Mouse (Mus musculus) limb, embryonic 15.5 days (tissue): Measurements from ENCODE around the gene Adipoq. TPM values are rescaled to one million over a fixed set of nuclear protein-coding genes. Genes with fewer than 3 reads are reported as not detected.
"Not testable (repeated sequence)": the region's sequence is repeated elsewhere in the genome, so short reads cannot be mapped to it uniquely, and the experiment has no call there.

Experiments
- ATAC-seq: fragments of 200-750 bp; cut with Nextera tagmentation; 2 replicates; pipeline ENCODE4 v1.8.0; 2017; ENCODE audit warnings: low read depth, moderate TSS enrichment; ENCODE audit not compliant: insufficient number of reproducible peaks, low FRiP score, low TSS enrichment
- H3K27ac ChIP-seq: fragments of 300-500 bp; sonication (generic); 2 replicates; pipeline ENCODE4 v1.5.1; 2015; ENCODE audit warnings: moderate library complexity, mild to moderate bottlenecking, inconsistent platforms
- H3K27me3 ChIP-seq: fragments of 300-500 bp; sonication (generic); 2 replicates; pipeline ENCODE4 v1.6.1; 2015; ENCODE audit warnings: inconsistent platforms
- H3K36me3 ChIP-seq: fragments of 300-500 bp; sonication (generic); 2 replicates; pipeline ENCODE4 v1.6.1; 2015; ENCODE audit warnings: inconsistent platforms
- H3K4me1 ChIP-seq: fragments of 300-500 bp; sonication (generic); 2 replicates; pipeline ENCODE4 v1.6.1; 2015; ENCODE audit warnings: inconsistent platforms
- H3K4me2 ChIP-seq: fragments of 300-500 bp; sonication (generic); 2 replicates; pipeline ENCODE4 v1.6.1; 2015; ENCODE audit warnings: mild to moderate bottlenecking, inconsistent platforms
- H3K4me3 ChIP-seq: fragments of 300-500 bp; sonication (generic); 2 replicates; pipeline ENCODE4 v1.5.1; 2015; ENCODE audit warnings: mild to moderate bottlenecking, inconsistent platforms
- H3K9ac ChIP-seq: fragments of 300-500 bp; sonication (generic); 2 replicates; pipeline ENCODE4 v1.6.1; 2015; ENCODE audit warnings: inconsistent platforms
- H3K9me3 ChIP-seq: fragments of 300-500 bp; sonication (generic); 2 replicates; pipeline ENCODE4 v1.6.1; 2016; ENCODE audit warnings: inconsistent platforms
- WGBS: fragments of 180-500 bp; shearing (Covaris S2); methylation state at CpG from one replicate; pipeline ENCODE4 v1.1.7; 2015; 5-methylcytosine and 5-hydroxymethylcytosine counted together
- polyA plus RNA-seq: library from polyadenylated mRNA; unstranded; fragments of >200 nt; fragmentation: Nextera tagmentation; extraction: Ambion mirVana; gene quantifications from 2 replicates; pipeline ENCODE4 v1.2.1, GENCODE M21; 2015

Adipoq gene
- 2.5 TPM in 1 of 2 replicates, not detected in the other for polyA plus RNA-seq

DNA sequence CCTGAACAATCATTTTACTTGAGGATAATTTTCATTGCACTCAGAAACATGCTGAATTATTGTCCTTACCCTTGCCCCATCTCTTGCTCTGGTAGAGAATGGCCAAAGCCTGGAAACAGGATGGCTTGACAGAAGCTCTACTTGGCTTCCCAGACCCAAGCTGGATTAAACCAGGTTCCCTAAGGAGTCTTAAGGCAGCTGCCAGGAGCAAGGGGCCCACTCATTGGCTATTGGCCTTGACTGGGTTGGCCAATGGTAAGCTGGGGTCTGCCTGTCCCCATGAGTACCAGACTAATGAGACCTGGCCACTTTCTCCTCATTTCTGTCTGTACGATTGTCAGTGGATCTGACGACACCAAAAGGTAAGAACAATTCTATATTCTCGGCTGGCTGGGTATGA is at the start of gene Adipoq:
TSS of gene Adipoq (plus strand) at position 257 of the 400 bp plus-strand sequence.
- no peak for ATAC-seq
- Histone ChIP-seq H3K4me3 (no peak within 1 kb of the TSS), H3K27me3 (no peaks in the 10 kb centered on the region), H3K4me1 (no peaks in the 10 kb centered on the region), H3K27ac (no peak within 1 kb of the TSS), H3K9ac (no peak within 1 kb of the TSS), H3K9me3 (no peaks in the 10 kb centered on the region), H3K36me3 (no peaks in the 10 kb centered on the region), H3K4me2 (no peak within 1 kb of the TSS)
- WGBS, result 77% methylated on average over 3 of the region's 3 CpGs

DNA sequence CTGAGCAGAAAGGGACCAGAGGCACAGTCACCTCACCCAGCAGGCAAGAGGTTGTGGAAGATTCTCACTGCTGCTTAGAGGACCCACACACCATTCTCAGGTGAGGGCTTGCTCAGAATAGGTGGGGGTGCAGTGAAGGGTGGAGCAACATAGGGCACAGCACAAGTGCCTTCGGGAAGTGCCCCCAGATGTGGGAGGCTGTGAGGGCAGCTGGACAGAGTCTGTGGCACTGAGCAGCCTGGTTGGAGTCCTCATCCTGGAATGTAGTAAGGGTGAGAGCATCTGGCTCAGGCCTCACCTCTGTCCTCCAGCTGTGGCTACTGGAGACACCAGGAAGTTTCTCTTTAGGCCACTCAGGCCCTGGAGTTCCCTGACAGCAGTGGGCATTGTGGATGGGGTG is 49.5 kb upstream of the Adipoq start:
- H3K9ac ChIP-seq, H3K9me3 ChIP-seq, H3K27ac ChIP-seq, H3K4me3 ChIP-seq, ATAC-seq, H3K27me3 ChIP-seq, H3K4me2 ChIP-seq, H3K36me3 ChIP-seq: not testable (repeated sequence)
- WGBS, result 67% methylated on average over 1 of the region's 1 CpGs
- H3K4me1 ChIP-seq, result peaks cover 11% of the 10 kb centered on the region; the same call in 1 of the 2 replicates

DNA sequence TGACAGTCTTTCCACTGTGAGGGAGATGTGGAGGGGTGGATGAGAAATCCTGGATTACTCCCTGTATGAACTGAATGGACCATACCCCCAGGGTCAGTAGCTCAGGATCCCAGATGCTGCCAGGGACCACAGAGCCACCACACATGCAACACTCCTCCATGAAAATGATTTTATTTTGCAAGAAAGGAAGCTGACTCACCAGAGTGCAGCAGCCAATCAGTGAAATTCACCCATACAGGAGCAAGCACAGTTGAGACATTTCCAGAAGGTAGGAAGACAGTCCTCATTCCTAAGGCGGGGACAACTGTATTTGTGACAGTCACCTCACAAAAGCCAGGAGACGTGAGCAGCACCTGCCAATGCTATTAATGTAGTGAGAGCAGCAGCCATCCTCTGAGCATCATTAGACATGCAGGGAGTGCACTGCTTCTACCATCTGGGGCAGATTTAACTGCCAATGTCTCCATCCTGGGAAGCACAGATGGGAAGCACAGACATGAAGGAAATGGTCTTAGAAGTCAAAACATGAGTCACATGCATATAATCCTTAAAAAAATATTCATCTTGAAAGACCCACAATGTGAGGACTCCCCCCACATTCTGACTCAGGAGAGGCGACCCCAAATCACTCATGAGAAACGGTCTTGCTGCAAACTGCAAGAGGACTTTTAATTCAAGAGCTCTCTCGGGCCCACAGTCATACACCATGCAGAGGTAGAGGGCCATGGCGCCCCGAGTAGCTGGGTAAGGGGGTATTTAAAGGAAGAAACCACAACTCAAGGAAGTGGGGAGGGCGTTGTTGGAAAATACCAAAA is 48.8 kb upstream of the Adipoq start:
- not testable (repeated sequence) for H3K9me3 ChIP-seq, H3K4me2 ChIP-seq, H3K27me3 ChIP-seq, H3K9ac ChIP-seq, H3K36me3 ChIP-seq, H3K4me3 ChIP-seq, H3K27ac ChIP-seq, ATAC-seq
- 77% methylated on average over 8 of the region's 8 CpGs for WGBS
- peaks cover 12% of the 10 kb centered on the region; the same call in 1 of the 2 replicates for H3K4me1 ChIP-seq

DNA sequence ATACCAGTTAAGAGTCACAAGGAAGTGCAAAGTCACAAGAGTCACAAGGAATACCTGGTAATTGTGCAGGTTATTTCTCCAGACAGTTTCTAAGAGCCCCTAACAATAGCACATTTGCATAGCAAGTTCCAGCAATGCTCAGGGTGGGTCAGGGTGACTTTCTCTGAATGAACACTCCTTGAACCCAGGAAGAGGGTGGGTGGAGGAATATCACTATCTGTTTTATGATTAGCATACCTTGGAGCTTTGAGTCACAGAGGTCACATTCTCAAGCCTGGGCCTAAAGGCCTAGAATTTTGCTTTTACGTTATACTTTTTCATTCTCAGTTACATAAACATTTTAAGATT is 48.3 kb upstream of the Adipoq start:
- not testable (repeated sequence) for H3K9ac ChIP-seq, H3K27ac ChIP-seq, H3K4me3 ChIP-seq, ATAC-seq, H3K4me2 ChIP-seq, H3K27me3 ChIP-seq, H3K9me3 ChIP-seq, H3K36me3 ChIP-seq
- H3K4me1 ChIP-seq, result peaks cover 17% of the 10 kb centered on the region; the same call in 1 of the 2 replicates
- WGBS, result 91% methylated on average over 1 of the region's 1 CpGs

DNA sequence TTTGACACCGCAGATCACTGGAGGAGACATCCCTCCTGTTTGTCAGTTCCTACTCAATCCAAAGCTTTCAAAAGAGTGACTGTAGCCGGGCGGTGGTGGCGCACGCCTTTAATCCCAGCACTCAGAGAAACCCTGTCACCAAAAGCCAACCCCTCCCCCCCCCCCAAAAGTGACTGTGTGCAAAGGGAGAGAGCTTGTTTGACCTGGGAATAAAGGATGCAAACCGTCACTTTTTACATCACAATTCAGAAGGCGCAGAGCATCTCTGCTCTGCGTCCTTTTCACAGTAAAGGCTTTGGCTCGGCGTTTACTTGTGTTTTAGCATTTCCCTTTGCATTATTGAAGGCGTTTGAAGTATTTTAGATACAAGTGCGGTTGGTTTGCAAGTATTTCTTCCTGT is 46.7 kb upstream of the Adipoq start:
- no peak for ATAC-seq
- Histone ChIP-seq H3K9ac (peak overlapping the region; percentile 11; the same call in 1 of the 2 replicates), H3K9me3 (no peaks in the 10 kb centered on the region), H3K27ac (no peak overlapping the region), H3K4me1 (peaks cover 17% of the 10 kb centered on the region; the same call in 1 of the 2 replicates), H3K36me3 (no peaks in the 10 kb centered on the region), H3K4me3 (peak overlapping the region; percentile 34), H3K4me2 (peak overlapping the region; percentile 51), H3K27me3 (0 out of 2 replicates have a peak, but pooled peaks cover 7% of the 10 kb centered on the region)
- 18% methylated on average over 12 of the region's 12 CpGs for WGBS

DNA sequence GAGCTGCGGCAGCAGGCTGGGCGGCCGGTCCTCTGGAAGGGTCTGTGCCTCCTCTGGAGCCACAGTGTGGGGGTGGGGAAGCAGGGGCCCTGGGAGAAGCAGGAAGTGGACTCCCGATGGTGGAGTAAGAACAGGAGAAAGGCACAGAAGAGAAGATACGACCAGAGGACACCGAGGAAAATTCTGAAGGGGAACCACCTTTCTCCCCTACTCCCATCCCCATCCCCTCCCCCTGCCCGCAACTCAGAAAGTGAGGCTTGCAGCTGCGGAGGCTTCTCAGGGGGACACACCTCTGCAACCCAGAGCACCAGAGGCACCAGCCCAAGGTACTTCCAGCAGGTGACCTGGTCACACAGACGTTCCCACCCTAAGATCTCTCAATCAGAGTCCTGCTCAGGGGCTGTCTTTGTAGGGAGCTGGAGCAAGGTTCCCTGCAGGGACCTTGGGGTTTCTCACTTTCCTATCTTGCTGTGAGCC is 46.2 kb upstream of the Adipoq start:
- no peaks in the 10 kb centered on the region for H3K36me3 ChIP-seq
- no peak overlapping the region for H3K27ac ChIP-seq
- under 1% methylated on average over 9 of the region's 9 CpGs for WGBS
- H3K9ac ChIP-seq, result peak overlapping the region; percentile 11; the same call in 1 of the 2 replicates
- no peaks in the 10 kb centered on the region for H3K9me3 ChIP-seq
- 0 out of 2 replicates have a peak, but pooled peaks have one; percentile 30 for ATAC-seq
- peak overlapping the region; percentile 34 for H3K4me3 ChIP-seq
- H3K4me2 ChIP-seq, result peak overlapping the region; percentile 51
- 0 out of 2 replicates have a peak, but pooled peaks cover 7% of the 10 kb centered on the region for H3K27me3 ChIP-seq
- H3K4me1 ChIP-seq, result peaks cover 17% of the 10 kb centered on the region; the same call in 1 of the 2 replicates

DNA sequence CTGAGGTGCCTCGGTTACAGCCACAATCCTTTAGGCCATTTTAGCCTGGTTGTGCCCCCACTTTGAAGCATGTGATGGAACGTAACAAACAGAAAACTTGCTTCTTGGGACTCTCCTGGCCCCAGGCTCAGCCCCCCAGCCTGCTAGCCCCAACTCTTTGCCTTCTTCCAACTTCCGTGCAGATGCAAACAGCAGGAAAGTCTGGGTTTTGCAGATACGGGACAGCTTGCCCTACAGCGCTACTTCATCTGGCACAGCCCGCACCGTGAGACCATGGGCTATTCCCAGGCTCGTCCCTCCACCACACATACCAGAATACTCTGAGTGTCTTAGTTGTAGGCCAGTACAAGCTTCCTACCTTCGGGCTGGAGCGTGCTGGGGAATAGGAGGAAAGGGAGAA is 45.7 kb upstream of the Adipoq start:
- Histone ChIP-seq H3K4me1 (peaks cover 17% of the 10 kb centered on the region; the same call in 1 of the 2 replicates), H3K4me2 (peak overlapping the region; percentile 51), H3K36me3 (no peaks in the 10 kb centered on the region), H3K4me3 (peak overlapping the region; percentile 34), H3K9ac (0 out of 2 replicates have a peak overlapping the region, but pooled peaks have one; percentile 11), H3K27me3 (0 out of 2 replicates have a peak, but pooled peaks cover 7% of the 10 kb centered on the region), H3K9me3 (no peaks in the 10 kb centered on the region), H3K27ac (no peak overlapping the region)
- ATAC-seq, result no peak
- 18% methylated on average over 10 of the region's 10 CpGs for WGBS

DNA sequence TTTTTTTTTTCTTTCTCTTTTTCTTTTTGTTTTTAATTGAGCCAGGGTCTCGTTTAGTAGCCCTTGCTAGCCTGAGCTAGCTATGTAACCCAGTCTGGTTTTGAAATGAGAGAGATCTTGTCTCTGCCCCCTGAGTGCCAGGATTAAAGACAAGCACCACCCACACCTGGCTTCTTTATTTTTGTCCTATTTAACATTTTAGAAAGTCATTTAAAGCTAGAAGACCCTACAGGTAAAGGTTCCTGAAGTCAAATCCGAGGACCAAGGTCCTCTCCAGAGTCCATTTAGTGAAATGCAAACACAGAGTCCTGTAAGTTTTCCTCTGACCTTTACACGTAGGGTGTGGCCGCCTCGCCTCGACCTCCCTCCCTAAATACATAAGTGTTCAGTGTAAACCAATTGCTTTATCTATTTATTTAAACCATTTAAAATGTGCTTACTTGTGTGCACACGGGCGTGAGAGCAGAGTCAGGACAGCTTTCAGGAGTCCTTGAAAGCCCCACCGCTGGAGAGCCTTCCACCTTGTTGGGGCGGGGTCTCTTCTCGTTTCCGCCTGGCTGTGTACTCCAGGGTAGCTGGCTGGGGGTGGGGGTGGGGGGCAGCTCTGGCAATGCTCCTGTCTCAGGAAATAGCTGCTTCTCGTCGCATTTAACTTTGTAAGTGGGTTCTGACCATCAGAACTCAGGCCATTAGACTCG is 43.8 kb upstream of the Adipoq start:
- Histone ChIP-seq H3K27ac (no peak overlapping the region), H3K9ac (no peak overlapping the region), H3K36me3 (no peaks in the 10 kb centered on the region), H3K4me1 (peaks cover 17% of the 10 kb centered on the region; the same call in 1 of the 2 replicates), H3K27me3 (0 out of 2 replicates have a peak, but pooled peaks cover 7% of the 10 kb centered on the region), H3K9me3 (no peaks in the 10 kb centered on the region), H3K4me2 (peak overlapping the region; percentile 54), H3K4me3 (peak overlapping the region; percentile 36)
- no peak for ATAC-seq
- WGBS, result 10% methylated on average over 15 of the region's 15 CpGs

DNA sequence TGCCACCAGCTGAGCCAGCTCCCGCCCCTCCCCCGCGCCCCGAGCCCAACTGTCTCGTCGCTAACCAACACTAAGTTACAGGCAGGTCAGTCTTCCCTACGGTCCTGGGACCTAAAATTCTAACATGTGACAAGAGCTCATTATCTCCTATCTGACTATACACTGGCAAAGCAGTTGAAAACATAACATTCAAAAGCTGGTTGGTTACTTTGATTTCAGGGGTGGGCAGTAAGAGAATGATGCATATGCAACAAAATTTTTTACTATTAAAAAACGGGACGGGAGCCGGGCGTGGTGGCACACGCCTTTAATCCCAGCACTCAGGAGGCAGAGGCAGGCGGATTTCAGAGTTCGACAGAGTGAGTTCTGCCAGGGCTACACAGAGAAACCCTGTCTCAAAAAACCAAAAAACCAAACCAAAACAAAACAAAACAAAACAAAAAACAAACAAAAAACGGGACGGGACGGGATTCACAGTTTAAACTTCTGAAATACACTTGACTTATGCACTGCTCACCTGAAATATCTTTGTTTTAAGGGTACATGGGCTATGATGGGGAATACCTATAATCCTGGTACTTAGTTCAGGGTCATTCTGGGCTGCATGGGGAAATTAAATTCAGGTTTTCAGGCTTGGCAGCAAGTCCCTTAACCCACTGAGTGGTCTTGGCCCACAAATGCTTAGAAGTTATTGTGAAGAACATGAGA is 43.1 kb upstream of the Adipoq start:
- 41% methylated on average over 17 of the region's 17 CpGs for WGBS
- peak overlapping the region; percentile 36 for H3K4me3 ChIP-seq
- ATAC-seq, result no peak
- no peaks in the 10 kb centered on the region for H3K9me3 ChIP-seq
- H3K36me3 ChIP-seq, result no peaks in the 10 kb centered on the region
- H3K27me3 ChIP-seq, result 0 out of 2 replicates have a peak, but pooled peaks cover 7% of the 10 kb centered on the region
- H3K4me2 ChIP-seq, result peak overlapping the region; percentile 54
- H3K9ac ChIP-seq, result no peak overlapping the region
- peaks cover 17% of the 10 kb centered on the region; the same call in 1 of the 2 replicates for H3K4me1 ChIP-seq
- no peak overlapping the region for H3K27ac ChIP-seq

DNA sequence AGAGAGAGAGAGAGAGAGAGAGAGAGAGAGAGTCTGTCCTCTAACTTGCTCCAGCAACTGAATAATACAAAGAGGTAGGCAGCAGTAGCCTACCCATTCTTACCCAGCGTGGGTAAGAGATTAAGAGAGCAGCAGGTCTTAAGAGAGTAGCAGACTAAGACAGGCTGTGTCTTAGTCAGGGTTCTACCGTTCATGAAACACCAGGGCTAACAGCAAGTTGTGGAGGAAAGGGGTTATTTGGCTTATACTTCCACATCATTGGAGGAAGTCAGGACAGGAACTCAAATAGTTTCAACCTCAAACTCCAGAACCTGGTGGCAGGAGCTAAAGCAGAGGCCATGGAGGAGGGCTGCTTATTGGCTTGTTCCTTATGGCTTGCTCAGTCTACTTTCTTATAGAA is 42.5 kb upstream of the Adipoq start:
- no peaks in the 10 kb centered on the region for H3K9me3 ChIP-seq
- H3K9ac ChIP-seq, result no peak overlapping the region
- ATAC-seq, result no peak
- H3K27ac ChIP-seq, result no peak overlapping the region
- H3K4me1 ChIP-seq, result peaks cover 17% of the 10 kb centered on the region; the same call in 1 of the 2 replicates
- H3K4me2 ChIP-seq, result no peak overlapping the region
- peaks cover 2% of the 10 kb centered on the region; the same call in 1 of the 2 replicates for H3K36me3 ChIP-seq
- 75% methylated on average over 2 of the region's 2 CpGs for WGBS
- H3K4me3 ChIP-seq, result no peak overlapping the region
- H3K27me3 ChIP-seq, result 0 out of 2 replicates have a peak, but pooled peaks cover 7% of the 10 kb centered on the region

DNA sequence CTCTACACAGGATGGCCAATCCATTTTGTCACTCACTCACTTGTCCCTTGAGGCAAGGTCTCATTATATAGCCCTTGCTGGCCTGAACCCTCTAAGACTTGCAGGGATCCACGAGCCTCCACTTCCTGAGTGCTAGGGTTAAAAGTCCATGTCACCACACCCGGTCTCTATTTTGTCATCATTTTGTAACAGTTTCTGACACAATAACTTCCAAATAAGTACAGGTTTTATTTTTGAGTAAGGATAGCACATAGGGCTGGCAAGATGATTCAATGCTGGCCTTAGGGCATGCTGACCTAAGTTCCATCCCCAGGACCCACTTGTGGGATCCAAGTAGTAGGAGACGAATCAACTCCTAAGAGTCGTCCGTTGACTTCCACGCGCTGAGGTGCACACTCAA is 40.2 kb upstream of the Adipoq start:
- H3K4me1 ChIP-seq, result peaks cover 19% of the 10 kb centered on the region; the same call in 1 of the 2 replicates
- no peak overlapping the region for H3K4me3 ChIP-seq
- H3K9ac ChIP-seq, result no peak overlapping the region
- no peaks in the 10 kb centered on the region for H3K27me3 ChIP-seq
- no peak for ATAC-seq
- no peak overlapping the region for H3K27ac ChIP-seq
- H3K4me2 ChIP-seq, result no peak overlapping the region
- no peaks in the 10 kb centered on the region for H3K9me3 ChIP-seq
- H3K36me3 ChIP-seq, result peaks cover 19% of the 10 kb centered on the region
- 71% methylated on average over 7 of the region's 7 CpGs for WGBS
